Mouse (Mus musculus): ENCODE results near the gene Prkar2a. TPM values are rescaled to one million over a fixed set of nuclear protein-coding genes. Genes with fewer than 3 reads are reported as not detected.

Prkar2a gene
- polyA plus RNA-seq, 1 experiment, result 21.5 TPM

DNA sequence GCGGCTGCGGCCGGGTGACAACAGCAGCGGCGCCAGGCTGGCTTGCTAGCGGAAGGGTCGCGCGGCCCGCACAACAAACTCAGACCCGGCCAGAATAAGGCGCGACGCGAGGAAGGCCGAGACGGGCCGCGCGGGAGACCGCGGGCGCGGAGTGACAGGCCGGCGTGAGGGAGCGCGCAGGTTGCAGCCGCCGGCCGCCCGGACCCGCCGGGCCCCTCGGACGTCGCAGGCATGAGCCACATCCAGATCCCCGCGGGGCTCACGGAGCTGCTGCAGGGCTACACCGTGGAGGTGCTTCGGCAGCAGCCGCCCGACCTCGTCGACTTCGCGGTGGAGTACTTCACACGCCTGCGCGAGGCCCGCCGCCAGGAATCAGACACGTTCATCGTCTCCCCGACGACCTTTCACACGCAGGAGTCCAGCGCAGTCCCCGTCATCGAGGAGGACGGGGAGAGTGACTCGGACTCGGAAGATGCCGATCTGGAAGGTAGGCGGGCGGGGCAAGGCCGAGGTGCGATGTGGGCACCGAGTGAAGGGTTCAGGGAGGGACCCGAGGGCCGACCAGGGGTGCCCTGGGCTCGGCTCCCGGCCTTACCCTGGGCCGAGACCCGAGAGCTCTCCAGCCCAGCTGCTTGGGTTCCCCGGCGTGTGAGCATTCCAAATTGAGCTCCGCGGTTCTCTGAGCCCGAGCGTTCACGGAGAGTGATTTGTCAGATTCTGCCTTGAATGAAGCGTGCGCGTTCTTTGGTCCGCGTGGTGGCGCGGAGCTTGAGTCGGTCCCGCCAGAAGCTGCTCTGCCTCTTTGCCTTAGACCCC lies 3.3 kb downstream of the Prkar2a start:
- Histone ChIP-seq H3ac (ENCODE audit: control insufficient read depth, insufficient read length) (peak overlapping the region; percentile 84), H3K36me3 (ENCODE audit: control insufficient read depth, insufficient read depth) (no peaks in the 10 kb centered on the region), H3K79me2 (ENCODE audit: control insufficient read depth, insufficient read depth) (peaks cover 51% of the 10 kb centered on the region), H3K4me3 (peak overlapping the region; percentile 75), H3K27me3 (ENCODE audit: control insufficient read depth, insufficient read depth, insufficient read length) (no peaks in the 10 kb centered on the region), H3K4me2 (ENCODE audit: low read depth) (peak overlapping the region; percentile 84)
- TF ChIP-seq SRF (IDR thresholded peaks at IDR 0.05; ENCODE audit: control insufficient read depth, insufficient read length, low read depth), result no peak
- TF ChIP-seq E2F4 (IDR thresholded peaks at IDR 0.05; ENCODE audit: insufficient read depth), result peak; percentile 43

DNA sequence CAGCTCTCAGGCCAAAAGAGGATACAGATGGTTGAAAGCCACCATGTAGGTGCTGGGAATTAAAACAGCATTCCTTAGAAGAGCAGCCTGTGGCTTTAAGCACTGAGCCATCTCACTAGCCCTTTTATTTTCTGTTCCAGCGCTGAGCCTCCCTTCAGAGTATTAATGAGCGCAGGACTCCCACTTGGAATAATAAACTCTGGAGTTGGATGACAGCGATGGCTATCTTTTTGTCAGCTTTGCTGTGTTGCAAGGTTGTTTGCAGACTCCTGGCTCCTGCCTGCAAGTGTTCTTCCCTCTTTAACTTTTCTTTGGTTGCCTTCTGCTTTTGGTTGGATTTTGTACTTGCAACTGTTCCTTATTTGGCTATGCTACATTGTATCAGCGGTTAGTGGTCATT lies 4.8 kb downstream of the Prkar2a start:
- Histone ChIP-seq H3K36me3 (ENCODE audit: control insufficient read depth, insufficient read depth) (no peaks in the 10 kb centered on the region), H3K79me2 (ENCODE audit: control insufficient read depth, insufficient read depth) (peaks cover 66% of the 10 kb centered on the region), H3K4me3 (peak overlapping the region; percentile 75), H3ac (ENCODE audit: control insufficient read depth, insufficient read length) (no peak overlapping the region), H3K4me2 (ENCODE audit: low read depth) (peak overlapping the region; percentile 84), H3K27me3 (ENCODE audit: control insufficient read depth, insufficient read depth, insufficient read length) (no peaks in the 10 kb centered on the region)
- TF ChIP-seq SRF (IDR thresholded peaks at IDR 0.05; ENCODE audit: control insufficient read depth, insufficient read length, low read depth) (peak; percentile 73), TCF3 (IDR thresholded peaks at IDR 0.05; ENCODE audit: insufficient read length, low read depth) (no peak), MAX (IDR thresholded peaks at IDR 0.05; ENCODE audit: low read depth) (no peak), POLR2AphosphoS2 (IDR thresholded peaks at IDR 0.05; ENCODE audit: insufficient read length, low read depth) (no peak), POLR2A (IDR thresholded peaks at IDR 0.05; ENCODE audit: insufficient read length, low read depth) (no peak), MYOD1 (IDR thresholded peaks at IDR 0.05; ENCODE audit: control insufficient read depth in 1 of 3, insufficient read length in 2 of 3, low read depth in 2 of 3) (no peak), CEBPB (IDR thresholded peaks at IDR 0.05; ENCODE audit: insufficient read depth, poor library complexity, severe bottlenecking) (no peak)

DNA sequence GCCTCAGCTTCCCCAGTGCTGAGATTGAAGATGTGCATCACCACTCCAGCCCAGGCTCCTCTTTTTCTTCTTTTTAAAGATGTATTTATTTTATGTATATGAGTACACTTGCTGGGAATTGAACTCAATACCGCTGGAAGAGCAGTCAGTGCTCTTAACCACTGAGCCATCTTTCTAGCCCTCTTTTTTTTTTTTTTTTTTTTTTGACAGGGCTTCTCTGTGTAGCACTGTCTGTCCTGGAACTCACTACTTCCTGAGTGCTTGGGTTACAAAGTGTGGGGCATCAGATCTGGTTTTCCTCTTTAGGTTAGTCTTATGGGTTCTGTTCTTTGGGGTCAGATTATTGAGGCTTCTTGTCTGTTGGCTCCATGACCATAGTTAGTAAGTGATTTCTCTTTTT lies 5.4 kb downstream of the Prkar2a start:
- Histone ChIP-seq H3K36me3 (ENCODE audit: control insufficient read depth, insufficient read depth) (no peaks in the 10 kb centered on the region), H3K4me3 (no peak overlapping the region), H3K4me2 (ENCODE audit: low read depth) (peak overlapping the region; percentile 84)

DNA sequence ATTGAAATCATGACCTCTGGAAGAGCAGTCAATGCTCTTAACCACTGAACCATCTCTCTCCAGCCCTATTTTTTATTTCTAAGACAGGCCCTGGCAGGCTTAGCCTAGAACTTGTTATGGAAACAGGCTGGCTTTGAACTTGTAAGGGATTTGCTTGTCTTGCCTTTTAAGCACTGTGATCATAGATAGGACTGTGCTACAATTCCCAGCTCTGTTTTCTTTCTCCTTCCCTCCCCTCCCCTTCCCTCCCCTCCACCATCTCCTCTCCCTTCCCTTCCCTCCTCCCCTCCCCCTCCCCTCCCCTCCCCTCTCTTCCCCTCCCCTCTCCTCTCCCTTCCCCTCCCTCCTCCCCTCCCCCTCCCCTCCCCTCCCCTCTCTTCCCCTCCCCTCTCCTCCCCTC lies 13.4 kb downstream of the Prkar2a start:
- Histone ChIP-seq H3K36me3 (ENCODE audit: control insufficient read depth, insufficient read depth) (no peaks in the 10 kb centered on the region), H3ac (ENCODE audit: control insufficient read depth, insufficient read length) (no peak overlapping the region), H3K4me3 (no peak overlapping the region), H3K4me2 (ENCODE audit: low read depth) (no peak overlapping the region), H3K27me3 (ENCODE audit: control insufficient read depth, insufficient read depth, insufficient read length) (no peaks in the 10 kb centered on the region), H3K79me2 (ENCODE audit: control insufficient read depth, insufficient read depth) (peaks cover 93% of the 10 kb centered on the region)
- TF ChIP-seq E2F4 (IDR thresholded peaks at IDR 0.05; ENCODE audit: insufficient read depth), result no peak
- no peak for TF ChIP-seq MYOD1 (IDR thresholded peaks at IDR 0.05; ENCODE audit: control insufficient read depth in 1 of 3, insufficient read length in 2 of 3, low read depth in 2 of 3)
- no peak for TF ChIP-seq TCF12 (IDR thresholded peaks at IDR 0.05; ENCODE audit: insufficient read depth, poor library complexity, severe bottlenecking)
- TF ChIP-seq POLR2A (IDR thresholded peaks at IDR 0.05; ENCODE audit: insufficient read length, low read depth), result no peak
- TF ChIP-seq MAX (IDR thresholded peaks at IDR 0.05; ENCODE audit: low read depth), result no peak
- TF ChIP-seq MYOG (IDR thresholded peaks at IDR 0.05; ENCODE audit: control insufficient read depth in 1 of 3, insufficient read depth in 1 of 3, insufficient read length in 2 of 3, low read depth in 2 of 3), result no peak
- TF ChIP-seq USF1 (IDR thresholded peaks at IDR 0.05; ENCODE audit: low read depth), result no peak
- TF ChIP-seq TCF3 (IDR thresholded peaks at IDR 0.05; ENCODE audit: insufficient read length, low read depth), result no peak
- TF ChIP-seq POLR2AphosphoS2 (IDR thresholded peaks at IDR 0.05; ENCODE audit: insufficient read length, low read depth), result no peak
- TF ChIP-seq CEBPB (IDR thresholded peaks at IDR 0.05; ENCODE audit: insufficient read depth, poor library complexity, severe bottlenecking), result no peak
- TF ChIP-seq REST (IDR thresholded peaks at IDR 0.05; ENCODE audit: insufficient read depth, insufficient read length), result no peak
- TF ChIP-seq SRF (IDR thresholded peaks at IDR 0.05; ENCODE audit: control insufficient read depth, insufficient read length, low read depth), result no peak

More for the DNA sequence above, 5.4 kb downstream of the Prkar2a start:
- TF ChIP-seq USF1 (IDR thresholded peaks at IDR 0.05; ENCODE audit: low read depth) (no peak), E2F4 (IDR thresholded peaks at IDR 0.05; ENCODE audit: insufficient read depth) (no peak), MYOD1 (IDR thresholded peaks at IDR 0.05; ENCODE audit: control insufficient read depth in 1 of 3, insufficient read length in 2 of 3, low read depth in 2 of 3) (no peak)
- Histone ChIP-seq H3K27me3 (ENCODE audit: control insufficient read depth, insufficient read depth, insufficient read length) (no peaks in the 10 kb centered on the region), H3ac (ENCODE audit: control insufficient read depth, insufficient read length) (no peak overlapping the region), H3K79me2 (ENCODE audit: control insufficient read depth, insufficient read depth) (peaks cover 72% of the 10 kb centered on the region)

DNA sequence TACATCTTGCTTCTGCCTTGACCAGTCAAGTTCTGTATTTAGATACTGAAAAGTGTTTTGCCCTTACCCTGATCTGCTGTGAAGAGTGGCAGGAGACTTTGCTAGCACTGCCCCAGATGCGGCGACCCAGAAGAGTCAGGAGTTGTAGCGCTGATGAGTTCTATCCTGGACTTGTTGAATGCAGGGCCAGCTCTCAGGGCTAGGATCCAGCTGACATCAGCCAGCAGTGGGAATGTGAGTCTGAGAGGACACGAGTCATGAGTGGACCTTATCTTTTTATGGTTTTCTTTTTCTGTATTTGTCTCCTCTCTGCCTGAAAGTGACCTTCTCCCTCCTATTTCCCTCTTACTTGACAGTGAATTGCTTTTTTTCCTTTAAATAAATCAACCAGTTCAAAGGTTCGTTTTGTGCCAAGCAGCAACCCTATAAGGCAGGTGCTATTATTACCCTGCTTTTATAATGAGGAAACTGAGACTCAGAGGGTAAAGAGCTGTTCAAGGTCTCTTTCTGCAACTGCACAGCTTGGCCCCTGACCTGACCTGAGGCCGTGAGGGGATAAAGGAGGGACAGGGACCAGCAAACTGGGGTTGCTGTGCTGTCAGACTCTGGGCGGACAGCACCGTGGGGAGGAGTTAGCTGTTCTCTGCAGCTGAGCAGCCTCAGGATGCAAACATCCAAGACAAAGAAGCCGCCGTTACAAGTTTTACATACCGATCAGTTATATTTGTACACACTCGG lies 14.4 kb downstream of the Prkar2a start:
- Histone ChIP-seq H3K36me3 (ENCODE audit: control insufficient read depth, insufficient read depth) (peaks cover 6% of the 10 kb centered on the region), H3K4me2 (ENCODE audit: low read depth) (no peak overlapping the region), H3K27me3 (ENCODE audit: control insufficient read depth, insufficient read depth, insufficient read length) (no peaks in the 10 kb centered on the region), H3ac (ENCODE audit: control insufficient read depth, insufficient read length) (no peak overlapping the region), H3K79me2 (ENCODE audit: control insufficient read depth, insufficient read depth) (peaks cover 93% of the 10 kb centered on the region), H3K4me3 (no peak overlapping the region)
- TF ChIP-seq POLR2A (IDR thresholded peaks at IDR 0.05; ENCODE audit: insufficient read length, low read depth), result no peak
- TF ChIP-seq TCF12 (IDR thresholded peaks at IDR 0.05; ENCODE audit: insufficient read depth, poor library complexity, severe bottlenecking), result no peak
- TF ChIP-seq MAX (IDR thresholded peaks at IDR 0.05; ENCODE audit: low read depth), result no peak
- TF ChIP-seq SRF (IDR thresholded peaks at IDR 0.05; ENCODE audit: control insufficient read depth, insufficient read length, low read depth), result no peak
- TF ChIP-seq POLR2AphosphoS2 (IDR thresholded peaks at IDR 0.05; ENCODE audit: insufficient read length, low read depth), result no peak
- no peak for TF ChIP-seq USF1 (IDR thresholded peaks at IDR 0.05; ENCODE audit: low read depth)
- no peak for TF ChIP-seq MYOG (IDR thresholded peaks at IDR 0.05; ENCODE audit: control insufficient read depth in 1 of 3, insufficient read depth in 1 of 3, insufficient read length in 2 of 3, low read depth in 2 of 3)
- no peak for TF ChIP-seq REST (IDR thresholded peaks at IDR 0.05; ENCODE audit: insufficient read depth, insufficient read length)
- no peak for TF ChIP-seq CEBPB (IDR thresholded peaks at IDR 0.05; ENCODE audit: insufficient read depth, poor library complexity, severe bottlenecking)
- no peak for TF ChIP-seq TCF3 (IDR thresholded peaks at IDR 0.05; ENCODE audit: insufficient read length, low read depth)
- TF ChIP-seq E2F4 (IDR thresholded peaks at IDR 0.05; ENCODE audit: insufficient read depth), result no peak
